Mouse (Mus musculus) liver, adult 2 months (tissue): ENCODE data around the gene Rnf26. TPM values are rescaled to one million over a fixed set of nuclear protein-coding genes. Genes with fewer than 3 reads are reported as not detected.

Source experiments
- DNase-seq: peaks from one replicate; pipeline ENCODE4 v3.0.0-alpha.2; 2011; ENCODE audit warnings: low read depth, low spot score; ENCODE audit errors: extremely low read depth
- H3K27ac ChIP-seq: fragments of 200-500 bp; replicated peaks from 2 replicates; pipeline ENCODE4 v1.5.1; 2012; ENCODE audit warnings: low read depth, mild to moderate bottlenecking, control low read depth, inconsistent platforms, low read length; ENCODE audit not compliant: insufficient read depth
- H3K27me3 ChIP-seq: fragments of 200-500 bp; 2 replicates; pipeline ENCODE4 v1.6.1; 2012; ENCODE audit warnings: mild to moderate bottlenecking, moderate library complexity, low read length, inconsistent platforms; ENCODE audit not compliant: control insufficient read depth, insufficient read depth
- H3K36me3 ChIP-seq: fragments of 200-500 bp; 2 replicates; pipeline ENCODE4 v1.6.1; 2012; ENCODE audit warnings: low read length, inconsistent platforms; ENCODE audit not compliant: control insufficient read depth, insufficient read depth
- H3K4me1 ChIP-seq: fragments of 200-500 bp; 2 replicates; pipeline ENCODE4 v1.6.1; 2011; ENCODE audit warnings: low read length; ENCODE audit not compliant: control insufficient read depth, insufficient read depth
- H3K4me3 ChIP-seq: fragments of 200-500 bp; 2 replicates; pipeline ENCODE4 v1.5.1; 2011; ENCODE audit warnings: low read depth, mild to moderate bottlenecking, control low read depth, low read length, moderate library complexity; ENCODE audit not compliant: insufficient read depth
- H3K79me2 ChIP-seq: fragments of 200-500 bp; 2 replicates; pipeline ENCODE4 v1.6.1; 2012; ENCODE audit warnings: inconsistent platforms, mild to moderate bottlenecking, low read length, moderate library complexity; ENCODE audit not compliant: control insufficient read depth, insufficient read depth
- H3K9ac ChIP-seq: fragments of 200-500 bp; 2 replicates; pipeline ENCODE4 v1.6.1; 2012; ENCODE audit warnings: low read depth, mild to moderate bottlenecking, control low read depth, inconsistent platforms, low read length
- CTCF ChIP-seq: fragments of 200-500 bp; IDR thresholded peaks from 2 replicates; pipeline ENCODE4 v1.5.1; 2011; ENCODE audit warnings: low read depth, low read length, control low read depth
- POLR2A ChIP-seq: fragments of 200-500 bp; IDR thresholded peaks from 2 replicates; pipeline ENCODE4 v1.6.1; 2011; ENCODE audit warnings: low read length, control low read depth; ENCODE audit not compliant: insufficient read depth; ENCODE audit errors: extremely low read depth
- WGBS: fragments of 180-500 bp; shearing (Covaris S2); methylation state at CpG from one replicate; pipeline ENCODE4 v1.1.7; 2018; 5-methylcytosine and 5-hydroxymethylcytosine counted together
- polyA plus RNA-seq: library from polyadenylated mRNA; depleted of rRNA; stranded (reverse); fragments of >200 nt; gene quantifications from 2 replicates; pipeline ENCODE4 v1.2.3, GENCODE M21; 2012
- total RNA-seq: library from RNA; depleted of rRNA; stranded (reverse); fragments of >200 nt; gene quantifications from 2 replicates; pipeline ENCODE4 v1.2.3, GENCODE M21; 2014

Rnf26 gene
- total and polyA plus RNA-seq, 2 experiments = 3.1 to 19.0 TPM

DNA sequence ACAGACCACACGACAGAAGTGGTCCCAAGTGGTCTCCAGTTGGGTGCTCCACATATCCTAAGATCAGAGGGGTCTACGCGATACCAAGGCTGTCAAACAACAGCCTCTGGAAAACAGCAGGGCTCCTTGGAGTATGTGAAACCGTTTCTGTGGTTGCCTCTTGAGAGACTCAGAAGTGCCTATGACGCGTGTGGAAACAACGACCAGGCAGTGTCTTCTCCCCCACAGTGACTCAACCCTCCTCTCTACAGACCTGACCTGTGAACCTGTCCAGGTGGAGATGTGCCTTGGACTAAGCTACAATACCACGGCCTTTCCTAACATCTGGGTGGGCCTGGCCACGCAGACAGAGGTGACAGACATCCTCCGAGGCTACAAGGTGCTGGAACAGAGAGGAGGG is 7.5 kb downstream of the Rnf26 start:
- Histone ChIP-seq H3K79me2 (peaks cover 5% of the 10 kb centered on the region; the same call in 1 of the 2 replicates), H3K36me3 (no peaks in the 10 kb centered on the region), H3K4me3 (no peak overlapping the region), H3K27ac (no peak overlapping the region), H3K9ac (no peak overlapping the region), H3K27me3 (no peaks in the 10 kb centered on the region), H3K4me1 (no peaks in the 10 kb centered on the region)
- TF ChIP-seq CTCF (no peak), POLR2A (no peak)
- no peak for DNase-seq
- WGBS = 90% methylated on average over 10 of the region's 10 CpGs

DNA sequence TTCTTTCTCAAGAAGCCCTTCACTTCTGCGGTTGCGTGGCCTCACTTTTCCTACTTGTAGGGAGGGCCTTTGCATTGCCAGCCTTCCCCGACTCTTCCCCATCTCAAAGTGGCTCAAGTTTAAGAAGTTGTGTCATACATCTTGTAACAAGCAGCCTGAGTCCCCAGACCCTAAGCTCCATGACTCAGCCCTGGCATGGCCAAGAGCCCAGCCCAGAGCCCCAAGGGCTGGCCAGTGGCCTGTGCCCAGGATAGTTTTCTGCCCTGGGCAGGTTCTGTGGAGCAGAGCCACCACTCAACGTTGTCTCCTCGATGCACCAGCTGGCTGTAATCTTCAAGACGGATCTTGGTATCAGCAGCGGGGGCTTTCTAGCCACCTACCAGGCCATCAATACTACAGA is 8.4 kb downstream of the Rnf26 start:
- no peak for TF ChIP-seq CTCF
- no peak for TF ChIP-seq POLR2A
- Histone ChIP-seq H3K4me1 (no peaks in the 10 kb centered on the region), H3K79me2 (peaks cover 5% of the 10 kb centered on the region; the same call in 1 of the 2 replicates), H3K9ac (no peak overlapping the region), H3K4me3 (no peak overlapping the region), H3K36me3 (no peaks in the 10 kb centered on the region), H3K27ac (no peak overlapping the region), H3K27me3 (no peaks in the 10 kb centered on the region)
- WGBS = 96% methylated on average over 7 of the region's 7 CpGs
- no peak for DNase-seq

- no peaks in the 10 kb centered on the region for H3K36me3 ChIP-seq
- DNase-seq = no peak
- H3K79me2 ChIP-seq = no peaks in the 10 kb centered on the region
- H3K27ac ChIP-seq = no peak within 1 kb of the TSS
- no peaks in the 10 kb centered on the region for H3K27me3 ChIP-seq
- no peaks in the 10 kb centered on the region for H3K4me1 ChIP-seq
- H3K4me3 ChIP-seq = no peak within 1 kb of the TSS
- TF ChIP-seq POLR2A (no peak), CTCF (no peak)
- no peak within 1 kb of the TSS for H3K9ac ChIP-seq
- 93% methylated on average over 9 of the region's 9 CpGs for WGBS
Observed at GRCm38 (mm10) chr9:44101490-44101889, 11.8 kb downstream of the Rnf26 start, which contains the start of gene Mfrp. Gene Mfrp (plus strand): TSS chr9:44101729.

DNA sequence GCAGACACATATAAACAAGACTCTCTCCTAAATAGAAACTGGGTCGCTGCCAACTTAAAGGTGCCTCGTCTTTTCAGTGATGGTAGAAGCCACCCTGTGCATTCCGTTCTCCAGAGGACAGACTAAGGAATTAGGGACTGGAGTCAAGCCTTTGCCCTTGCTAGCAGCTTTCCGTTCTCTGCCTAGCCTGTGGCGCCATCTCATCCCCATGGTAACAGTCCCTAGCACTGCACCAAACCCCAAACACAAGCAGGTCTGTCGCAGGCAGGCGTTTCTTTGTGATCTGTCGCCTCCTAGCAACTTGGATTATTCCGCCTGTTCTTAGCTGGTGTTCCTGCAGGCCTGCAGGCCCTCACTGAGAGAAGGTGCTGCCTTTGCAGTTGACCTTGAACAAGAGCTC is 16.8 kb downstream of the Rnf26 start:
- H3K27me3 ChIP-seq = no peaks in the 10 kb centered on the region
- TF ChIP-seq POLR2A (no peak), CTCF (no peak)
- no peaks in the 10 kb centered on the region for H3K79me2 ChIP-seq
- no peak for DNase-seq
- H3K4me3 ChIP-seq = no peak overlapping the region
- no peak overlapping the region for H3K9ac ChIP-seq
- no peak overlapping the region for H3K27ac ChIP-seq
- H3K4me1 ChIP-seq = no peaks in the 10 kb centered on the region
- peaks cover 20% of the 10 kb centered on the region for H3K36me3 ChIP-seq
- 65% methylated on average over 9 of the region's 9 CpGs for WGBS

DNA sequence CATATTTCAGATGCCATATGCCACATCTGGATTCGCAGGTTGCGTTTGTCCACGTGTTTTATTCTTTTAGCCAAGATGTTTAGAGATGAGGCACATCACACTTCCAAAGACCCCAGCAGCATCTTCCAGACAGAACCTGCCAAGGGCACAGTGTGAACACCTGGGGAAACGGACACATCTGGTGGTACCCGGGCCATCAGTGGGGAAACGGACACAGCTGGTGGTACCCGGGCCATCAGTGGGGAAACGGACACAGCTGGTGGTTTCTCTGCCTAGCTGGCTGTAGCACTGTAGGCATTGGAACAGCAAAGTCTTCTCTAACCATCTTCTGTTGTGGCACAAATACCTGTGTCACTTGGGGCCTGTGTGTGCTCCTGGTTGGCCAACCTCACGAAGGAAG is 17.5 kb downstream of the Rnf26 start:
- Histone ChIP-seq H3K27me3 (no peaks in the 10 kb centered on the region), H3K4me1 (no peaks in the 10 kb centered on the region), H3K79me2 (no peaks in the 10 kb centered on the region), H3K4me3 (no peak overlapping the region), H3K27ac (no peak overlapping the region), H3K9ac (no peak overlapping the region), H3K36me3 (peaks cover 26% of the 10 kb centered on the region)
- no peak for DNase-seq
- WGBS = 93% methylated on average over 9 of the region's 9 CpGs
- TF ChIP-seq CTCF (no peak), POLR2A (no peak)

DNA sequence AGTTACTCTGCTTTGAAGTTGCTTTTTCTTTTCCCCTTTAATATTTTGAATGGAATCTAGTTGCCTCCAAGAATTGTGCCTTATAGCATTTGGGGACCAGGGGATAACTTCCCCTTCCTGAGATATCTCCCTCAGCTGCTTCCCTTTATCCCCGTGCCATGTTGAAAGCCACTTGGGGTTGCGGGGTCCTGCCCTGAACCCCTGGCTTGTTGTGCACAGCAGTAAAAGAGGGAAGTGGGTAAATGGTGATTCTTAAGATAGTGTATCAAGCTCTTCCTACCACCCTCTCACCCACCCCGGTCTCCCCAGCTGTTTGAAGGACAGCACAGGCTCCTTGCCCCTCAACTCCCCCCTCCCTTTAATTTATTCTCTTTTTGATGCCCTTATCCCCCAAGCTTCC is 18.6 kb downstream of the Rnf26 start:
- H3K79me2 ChIP-seq = no peaks in the 10 kb centered on the region
- no peak overlapping the region for H3K27ac ChIP-seq
- TF ChIP-seq POLR2A (no peak), CTCF (no peak)
- H3K9ac ChIP-seq = no peak overlapping the region
- no peak for DNase-seq
- peaks cover 31% of the 10 kb centered on the region for H3K36me3 ChIP-seq
- H3K27me3 ChIP-seq = no peaks in the 10 kb centered on the region
- WGBS = 86% methylated on average over 3 of the region's 3 CpGs
- H3K4me3 ChIP-seq = no peak overlapping the region
- H3K4me1 ChIP-seq = no peaks in the 10 kb centered on the region
